ENCODE assay signal across 8 mouse cellular contexts in the genomic region with DNA sequence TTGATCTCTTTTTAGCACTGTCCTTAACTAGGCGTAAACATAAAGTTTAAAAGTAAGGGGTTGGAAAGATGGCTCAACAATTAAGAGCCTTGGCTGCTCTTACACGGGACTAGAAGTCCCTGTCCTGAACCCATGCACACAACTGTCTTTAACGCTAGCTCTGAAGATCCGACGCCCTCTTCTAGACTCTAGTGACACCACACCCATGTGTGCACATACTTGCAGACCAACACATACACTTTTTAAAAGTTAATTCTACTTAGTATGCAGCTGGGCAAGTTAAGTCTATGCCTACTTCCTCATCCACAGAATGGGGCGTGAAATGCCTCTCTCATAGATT. TPM values are rescaled to one million over a fixed set of nuclear protein-coding genes. Genes with fewer than 3 reads are reported as not detected.
DNase-seq lines count a peak whose midpoint lies in the region; ATAC-seq and TF ChIP-seq lines count a peak whose summit lies in the region.
"Had no signal": no experiment of that assay in that cellular context is flagged by ENCODE, and none has a peak within 500 bp of the region (broad histone marks: within the 10 kb centered on the region; RNA-seq: fewer than 3 reads in every experiment).

No protein-coding gene starts in this region.

- H3K27ac ChIP-seq in kidney, postnatal 0 days, result no peak overlapping the region
- no peak overlapping the region for H3K27ac ChIP-seq in kidney, embryonic 14.5 days (ENCODE audit: low read depth, low read length)
- peak overlapping the region; percentile 9; the same call in 1 of the 2 replicates for H3K27ac ChIP-seq in forebrain, postnatal 0 days (ENCODE audit: low read depth, low read length)
- peak overlapping the region; percentile 65; the same call in 1 of the 2 replicates for H3K27ac ChIP-seq in midbrain, embryonic 15.5 days

- no peaks in the 10 kb centered on the region for H3K9me3 ChIP-seq in kidney, postnatal 0 days (replicated peaks; ENCODE audit: low read length)
- no peaks in the 10 kb centered on the region for H3K9me3 ChIP-seq in kidney, embryonic 14.5 days (ENCODE audit: control insufficient read depth, low read length)
- no peaks in the 10 kb centered on the region for H3K9me3 ChIP-seq in forebrain, postnatal 0 days (ENCODE audit: low read length)
- no peaks in the 10 kb centered on the region for H3K9me3 ChIP-seq in midbrain, embryonic 15.5 days

- WGBS in kidney, postnatal 0 days, result 84% methylated on average over 6 of the region's 6 CpGs
- WGBS in kidney, embryonic 14.5 days, result 83% methylated on average over 6 of the region's 6 CpGs
- WGBS in forebrain, postnatal 0 days, result 83% methylated on average over 6 of the region's 6 CpGs
- 88% methylated on average over 6 of the region's 6 CpGs for WGBS in midbrain, embryonic 15.5 days

- no peak for DNase-seq in kidney, postnatal 0 days (ENCODE audit: low spot score)
- no peak for DNase-seq in forebrain, postnatal 0 days
- no peak for DNase-seq in frontal cortex, postnatal 14 days (ENCODE audit: low spot score in 2 of 2)
- no peak for DNase-seq in gastrocnemius, postnatal 36 days
- DNase-seq: adrenal gland, adult 8-10 months had no signal

- H3K4me3 ChIP-seq in kidney, postnatal 0 days (replicated peaks; ENCODE audit: low read depth, low read length), result no peak overlapping the region
- H3K4me3 ChIP-seq in kidney, embryonic 14.5 days (ENCODE audit: low read length), result no peak overlapping the region
- peak overlapping the region; percentile 68; the same call in 1 of the 2 replicates for H3K4me3 ChIP-seq in forebrain, postnatal 0 days (ENCODE audit: low read depth, low read length)
- peak overlapping the region; percentile 62 for H3K4me3 ChIP-seq in midbrain, embryonic 15.5 days

- H3K4me2 ChIP-seq in kidney, postnatal 0 days (ENCODE audit: low read length), result peak overlapping the region; percentile 85; the same call in 1 of the 2 replicates
- H3K4me2 ChIP-seq in kidney, embryonic 14.5 days (replicated peaks; ENCODE audit: low read depth, low read length), result no peak overlapping the region
- peak overlapping the region; percentile 72 for H3K4me2 ChIP-seq in forebrain, postnatal 0 days (ENCODE audit: low read depth)
- H3K4me2 ChIP-seq in midbrain, embryonic 15.5 days, result peak overlapping the region; percentile 66

- no peak for TF ChIP-seq CTCF in kidney, postnatal 0 days (IDR thresholded peaks at IDR 0.05; ENCODE audit: low read depth)
- TF ChIP-seq CTCF in forebrain, postnatal 0 days (IDR thresholded peaks at IDR 0.05; ENCODE audit: low read depth), result no peak

- peaks cover 3% of the 10 kb centered on the region; the same call in 1 of the 2 replicates for H3K4me1 ChIP-seq in kidney, postnatal 0 days (replicated peaks; ENCODE audit: insufficient read depth, low read length)
- H3K4me1 ChIP-seq in kidney, embryonic 14.5 days (ENCODE audit: control insufficient read depth, insufficient read depth, low read length), result peaks cover 6% of the 10 kb centered on the region; the same call in 1 of the 2 replicates
- H3K4me1 ChIP-seq in forebrain, postnatal 0 days (ENCODE audit: insufficient read depth), result 0 out of 2 replicates have a peak, but pooled peaks cover 4% of the 10 kb centered on the region
- peaks cover 18% of the 10 kb centered on the region for H3K4me1 ChIP-seq in midbrain, embryonic 15.5 days

- no peak overlapping the region for H3K9ac ChIP-seq in kidney, postnatal 0 days (ENCODE audit: low read depth, low read length)
- H3K9ac ChIP-seq in kidney, embryonic 14.5 days (ENCODE audit: low read depth, low read length), result no peak overlapping the region
- H3K9ac ChIP-seq in forebrain, postnatal 0 days, result no peak overlapping the region
- H3K9ac ChIP-seq in midbrain, embryonic 15.5 days, result peak overlapping the region; percentile 75; the same call in 1 of the 2 replicates

- intact Hi-C loops in gastrocnemius, postnatal 36 days (cut with DNase I), result no loop called here

- no peak for ATAC-seq in kidney, postnatal 0 days (replicated peaks; ENCODE audit: low FRiP score, low read depth)
- ATAC-seq in kidney, embryonic 14.5 days (ENCODE audit: low FRiP score, low TSS enrichment), result no peak; the same call in 1 of the 2 replicates
- peak; percentile 65 for ATAC-seq in erythroblast, adult 5-6 weeks (replicated peaks; ENCODE audit: low FRiP score, poor library complexity, severe bottlenecking)
- no peak for ATAC-seq in forebrain, postnatal 0 days
- ATAC-seq in midbrain, embryonic 15.5 days (replicated peaks), result peak; percentile 43

- H3K27me3 ChIP-seq in kidney, postnatal 0 days (ENCODE audit: insufficient read depth, low read length), result no peaks in the 10 kb centered on the region
- no peaks in the 10 kb centered on the region for H3K27me3 ChIP-seq in kidney, embryonic 14.5 days (ENCODE audit: control insufficient read depth, insufficient read depth, low read length)
- no peaks in the 10 kb centered on the region for H3K27me3 ChIP-seq in forebrain, postnatal 0 days (ENCODE audit: insufficient read depth, low read length)
- H3K27me3 ChIP-seq in midbrain, embryonic 15.5 days (replicated peaks), result no peaks in the 10 kb centered on the region

- no peaks in the 10 kb centered on the region for H3K36me3 ChIP-seq in kidney, postnatal 0 days (ENCODE audit: insufficient read depth, low read length)
- H3K36me3 ChIP-seq in kidney, embryonic 14.5 days (ENCODE audit: control insufficient read depth, insufficient read depth, low read length), result no peaks in the 10 kb centered on the region
- H3K36me3 ChIP-seq in forebrain, postnatal 0 days (ENCODE audit: insufficient read depth), result 0 out of 2 replicates have a peak, but pooled peaks cover 5% of the 10 kb centered on the region
- no peaks in the 10 kb centered on the region; the same call in 1 of the 2 replicates for H3K36me3 ChIP-seq in midbrain, embryonic 15.5 days (replicated peaks)

RNA-seq across cellular contexts. Expression of a gene that starts 0.6 kb away (rescaled TPM):
- polyA plus RNA-seq in kidney, postnatal 0 days (2015; fragmentation: Nextera tagmentation; extraction: Ambion mirVana), result 9.3 and 10.6 TPM in 2 replicates
- polyA plus RNA-seq in kidney, embryonic 14.5 days (2014; fragmentation: Nextera tagmentation; extraction: Ambion mirVana), result 6.1 and 9.7 TPM in 2 replicates
- total RNA-seq in erythroblast, adult 5-6 weeks (2015; ENCODE audit: low replicate concordance), result 0.38 and 5.6 TPM in 2 replicates
- 1.9 and 3.1 TPM in 2 replicates for total RNA-seq in erythroblast, adult 5-6 weeks (2017; ENCODE audit: low replicate concordance)
- total RNA-seq in forebrain, postnatal 0 days (2014; rRNA removed), result 6.0 and 6.2 TPM in 2 replicates
- polyA plus RNA-seq in forebrain, postnatal 0 days (2015; fragmentation: Nextera tagmentation; extraction: Ambion mirVana), result 6.8 and 7.5 TPM in 2 replicates
- 10.5 and 13.0 TPM in 2 replicates for polyA plus RNA-seq in midbrain, embryonic 15.5 days (2015; fragmentation: Nextera tagmentation; extraction: Ambion mirVana)
- total RNA-seq in gastrocnemius, postnatal 36 days (2021), result 1 to 10 TPM; 1.1 to 3.2 TPM

RNA-seq across cellular contexts. Expression of a gene that starts 9.9 kb away (rescaled TPM):
- polyA plus RNA-seq in kidney, postnatal 0 days (2015; fragmentation: Nextera tagmentation; extraction: Ambion mirVana), result 11.2 and 11.4 TPM in 2 replicates
- polyA plus RNA-seq in kidney, embryonic 14.5 days (2014; fragmentation: Nextera tagmentation; extraction: Ambion mirVana), result 17.1 and 29.1 TPM in 2 replicates
- total RNA-seq in erythroblast, adult 5-6 weeks (2015; ENCODE audit: low replicate concordance), result 165 and 220 TPM in 2 replicates
- 344 and 355 TPM in 2 replicates for total RNA-seq in erythroblast, adult 5-6 weeks (2017; ENCODE audit: low replicate concordance)
- 91.7 and 98.7 TPM in 2 replicates for total RNA-seq in forebrain, postnatal 0 days (2014; rRNA removed)
- polyA plus RNA-seq in forebrain, postnatal 0 days (2015; fragmentation: Nextera tagmentation; extraction: Ambion mirVana), result 6.5 and 12.2 TPM in 2 replicates
- 24.8 and 29.1 TPM in 2 replicates for polyA plus RNA-seq in midbrain, embryonic 15.5 days (2015; fragmentation: Nextera tagmentation; extraction: Ambion mirVana)
- 10 to 100 TPM; 44.9 to 45.2 TPM for total RNA-seq in gastrocnemius, postnatal 36 days (2021)

Comparison
In these comparisons a context has a peak if more than half of its experiments do, and no peak if none do; other contexts are left out.
1. ATAC-seq: peak in erythroblast, adult 5-6 weeks (single experiment) and midbrain, embryonic 15.5 days (single experiment); none in kidney, postnatal 0 days (single experiment), kidney, embryonic 14.5 days (single experiment) and forebrain, postnatal 0 days (single experiment).
2. H3K27ac ChIP-seq: peak in forebrain, postnatal 0 days (single experiment) and midbrain, embryonic 15.5 days (single experiment); none in kidney, postnatal 0 days (single experiment) and kidney, embryonic 14.5 days (single experiment).
3. H3K4me3 ChIP-seq: peak in forebrain, postnatal 0 days (single experiment) and midbrain, embryonic 15.5 days (single experiment); none in kidney, postnatal 0 days (single experiment) and kidney, embryonic 14.5 days (single experiment).